ENCODE assay signal across 24 mouse cellular contexts in the genomic region with DNA sequence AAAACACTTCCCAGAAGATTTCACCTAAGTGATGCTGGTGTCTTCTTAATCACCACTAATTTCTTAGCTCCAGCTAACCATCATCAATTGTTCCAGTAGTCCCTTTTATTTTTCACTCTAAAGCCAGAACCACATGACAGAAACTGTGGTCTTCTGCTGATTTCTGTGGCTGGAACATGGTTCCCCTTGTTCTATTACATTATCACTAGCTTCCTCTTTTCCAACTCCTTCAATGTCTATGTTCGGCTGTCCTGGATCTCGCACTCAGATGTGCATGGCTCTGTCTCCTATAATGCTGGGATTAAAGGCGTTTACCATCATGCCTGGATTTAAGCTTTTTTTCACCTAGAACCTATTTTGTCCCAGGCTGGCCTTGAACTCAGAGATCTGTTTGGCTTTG.
"Had no signal": no experiment of that assay in that cellular context is flagged by ENCODE, and none has a peak within 500 bp of the region (broad histone marks: within the 10 kb centered on the region; RNA-seq: fewer than 3 reads in every experiment).

No protein-coding gene starts in this region.

- H3K4me3 ChIP-seq: heart, embryonic 10.5 days; heart, embryonic 12.5 days; hindbrain, embryonic 13.5 days; hindbrain, embryonic 15.5 days; kidney, embryonic 15.5 days; limb, embryonic 10.5 days; limb, embryonic 12.5 days; liver, embryonic 13.5 days; liver, embryonic 15.5 days had no signal

- DNase-seq: gastrocnemius, postnatal 25 days; heart, adult 18-20 months; heart, postnatal 10 days; heart, postnatal 36 days; kidney, adult 11 months; kidney, adult 2 months; kidney, adult 9 months; kidney, postnatal 14 days; kidney, postnatal 36 days; layer of hippocampus, adult 9-11 months; layer of hippocampus, postnatal 36 days; liver; liver, embryonic 13.5 days had no signal

- H3K27ac ChIP-seq: heart, embryonic 10.5 days; hindbrain, embryonic 13.5 days; hindbrain, embryonic 15.5 days; hindbrain, postnatal 0 days; kidney, embryonic 15.5 days; kidney, postnatal 0 days; limb, embryonic 10.5 days; limb, embryonic 12.5 days; liver, embryonic 13.5 days; liver, embryonic 15.5 days had no signal

- H3K4me1 ChIP-seq: heart, embryonic 10.5 days; heart, embryonic 12.5 days; hindbrain, embryonic 13.5 days; hindbrain, embryonic 15.5 days; kidney, embryonic 15.5 days; limb, embryonic 10.5 days; limb, embryonic 12.5 days; liver, embryonic 13.5 days had no signal

- ATAC-seq: hindbrain, postnatal 0 days; intestine, embryonic 16.5 days had no signal
